Mouse (Mus musculus) MEL (cell line): ENCODE data around the gene Msantd2. TPM values are rescaled to one million over a fixed set of nuclear protein-coding genes. Genes with fewer than 3 reads are reported as not detected.

Experiments
- DNase-seq: peaks from one replicate; pipeline ENCODE4 v3.0.0; 2011; ENCODE audit warnings: low read depth, low spot score
- H3K27ac ChIP-seq: 2 replicates; pipeline ENCODE4 v1.5.1; 2012; ENCODE audit warnings: low read depth, mild to moderate bottlenecking, control low read depth, low read length, moderate library complexity; ENCODE audit not compliant: control insufficient read depth
- H3K27me3 ChIP-seq, 2 experiments: fragments of 150-350 bp in 1 of 2; sonication (generic) in 1 of 2; 2 replicates each; pipeline ENCODE4 v1.6.1; 2012; ENCODE audit warnings: low read length in 2 of 2, mild to moderate bottlenecking in 2 of 2, improper control_type of control experiment in 1 of 2, moderate library complexity in 1 of 2; ENCODE audit not compliant: insufficient read depth in 2 of 2, control insufficient read depth in 1 of 2
- H3K36me3 ChIP-seq, 2 experiments: 2 replicates each; pipeline ENCODE4 v1.6.1; 2012 to 2014; ENCODE audit warnings: low read length in 2 of 2, improper control_type of control experiment in 1 of 2, inconsistent platforms in 1 of 2, mild to moderate bottlenecking in 1 of 2; ENCODE audit not compliant: insufficient read depth in 2 of 2, control insufficient read depth in 1 of 2
- H3K4me1 ChIP-seq, 2 experiments: fragments of 150-350 bp in 1 of 2; sonication (generic) in 1 of 2; 2 replicates each; pipeline ENCODE4 v1.6.1; 2012; ENCODE audit warnings: low read length in 2 of 2, improper control_type of control experiment in 1 of 2, mild to moderate bottlenecking in 1 of 2; ENCODE audit not compliant: insufficient read depth in 2 of 2, control insufficient read depth in 1 of 2
- H3K4me3 ChIP-seq, 2 experiments: fragments of 150-350 bp in 1 of 2; sonication (generic) in 1 of 2; 2 replicates each; pipeline ENCODE4 v1.5.1; 2012; ENCODE audit warnings: low read depth in 2 of 2, low read length in 2 of 2, mild to moderate bottlenecking in 2 of 2, moderate library complexity in 2 of 2, control low read depth in 1 of 2, improper control_type of control experiment in 1 of 2; ENCODE audit not compliant: control insufficient read depth in 1 of 2, insufficient read depth in 1 of 2
- H3K79me2 ChIP-seq: 2 replicates; pipeline ENCODE4 v1.6.1; 2012; ENCODE audit warnings: mild to moderate bottlenecking, low read length, moderate library complexity; ENCODE audit not compliant: control insufficient read depth, poor library complexity, insufficient read depth
- H3K9ac ChIP-seq: 2 replicates; pipeline ENCODE4 v1.6.1; 2012; ENCODE audit warnings: low read depth, mild to moderate bottlenecking, control low read depth, low read length, moderate library complexity; ENCODE audit not compliant: control insufficient read depth, poor library complexity, severe bottlenecking
- H3K9me3 ChIP-seq: fragments of 150-350 bp; sonication (generic); replicated peaks from 2 replicates; pipeline ENCODE4 v1.6.1; 2012; ENCODE audit warnings: mild to moderate bottlenecking, low read length, improper control_type of control experiment, moderate library complexity; ENCODE audit not compliant: insufficient read depth
- BHLHE40 ChIP-seq: IDR thresholded peaks from 2 replicates; pipeline ENCODE4 v1.6.1; 2012; ENCODE audit warnings: low read depth, mild to moderate bottlenecking, inconsistent platforms, low read length, improper control_type of control experiment, borderline replicate concordance
- CHD1 ChIP-seq: IDR thresholded peaks from 2 replicates; pipeline ENCODE4 v1.6.1; 2012; ENCODE audit warnings: low read depth, mild to moderate bottlenecking, inconsistent platforms, low read length, improper control_type of control experiment
- CHD2 ChIP-seq: IDR thresholded peaks from 2 replicates; pipeline ENCODE4 v1.6.1; 2011; ENCODE audit warnings: low read length, improper control_type of control experiment
- CTCF ChIP-seq, 3 experiments: IDR thresholded peaks in 2 of 3; conservative IDR thresholded peaks in 1 of 3; 2 replicates each; pipeline ENCODE4 v1.5.1; 2011 to 2012; ENCODE audit warnings: low read length in 3 of 3, low read depth in 2 of 3, mild to moderate bottlenecking in 2 of 3, improper control_type of control experiment in 1 of 3, inconsistent platforms in 1 of 3, mixed read lengths in 1 of 3, moderate library complexity in 1 of 3; ENCODE audit not compliant: control insufficient read depth in 1 of 3, insufficient read depth in 1 of 3, poor library complexity in 1 of 3, severe bottlenecking in 1 of 3
- ELF1 ChIP-seq: IDR thresholded peaks from 2 replicates; pipeline ENCODE4 v1.6.1; 2014; ENCODE audit warnings: low read depth, mild to moderate bottlenecking, inconsistent platforms, low read length, improper control_type of control experiment, moderate library complexity
- JUND ChIP-seq: IDR thresholded peaks from 2 replicates; pipeline ENCODE4 v1.6.1; 2011; ENCODE audit warnings: low read depth, mild to moderate bottlenecking, improper control_type of control experiment, low read length
- MAFK ChIP-seq: IDR thresholded peaks from 2 replicates; pipeline ENCODE4 v1.6.1; 2011; ENCODE audit warnings: low read depth, mild to moderate bottlenecking, low read length, improper control_type of control experiment, borderline replicate concordance
- MAX ChIP-seq: IDR thresholded peaks from 2 replicates; pipeline ENCODE4 v1.6.1; 2011; ENCODE audit warnings: low read length, improper control_type of control experiment
- MEF2A ChIP-seq: IDR thresholded peaks from 2 replicates; pipeline ENCODE4 v1.6.1; 2014; ENCODE audit warnings: low read depth, mild to moderate bottlenecking, inconsistent platforms, low read length, improper control_type of control experiment; ENCODE audit not compliant: poor library complexity, insufficient replicate concordance, severe bottlenecking; ENCODE audit errors: extremely low read depth
- POLR2AphosphoS2 ChIP-seq: IDR thresholded peaks from 2 replicates; pipeline ENCODE4 v1.6.1; 2011; ENCODE audit warnings: low read length, improper control_type of control experiment
- RAD21 ChIP-seq: IDR thresholded peaks from 2 replicates; pipeline ENCODE4 v1.6.1; 2011; ENCODE audit warnings: mild to moderate bottlenecking, low read depth, low read length, improper control_type of control experiment
- RCOR1 ChIP-seq: IDR thresholded peaks from 2 replicates; pipeline ENCODE4 v1.6.1; 2012; ENCODE audit warnings: low read depth, mild to moderate bottlenecking, inconsistent platforms, low read length, improper control_type of control experiment
- SIN3A ChIP-seq: IDR thresholded peaks from 2 replicates; pipeline ENCODE4 v1.6.1; 2012; ENCODE audit warnings: low read length, improper control_type of control experiment, inconsistent platforms
- SMC3 ChIP-seq: IDR thresholded peaks from 2 replicates; pipeline ENCODE4 v1.6.1; 2011; ENCODE audit warnings: low read depth, low read length, improper control_type of control experiment
- TAL1 ChIP-seq: IDR thresholded peaks from 2 replicates; pipeline ENCODE4 v1.6.1; 2012; ENCODE audit warnings: mild to moderate bottlenecking, inconsistent platforms, low read length, moderate library complexity, mixed read lengths
- TCF12 ChIP-seq: IDR thresholded peaks from 2 replicates; pipeline ENCODE4 v1.6.1; 2014; ENCODE audit warnings: low read depth, mild to moderate bottlenecking, inconsistent platforms, low read length, improper control_type of control experiment, moderate library complexity
- UBTF ChIP-seq: IDR thresholded peaks from 2 replicates; pipeline ENCODE4 v1.6.1; 2012; ENCODE audit warnings: low read depth, mild to moderate bottlenecking, inconsistent platforms, low read length, improper control_type of control experiment, moderate library complexity, borderline replicate concordance; ENCODE audit not compliant: insufficient read depth
- USF2 ChIP-seq, 2 experiments: IDR thresholded peaks; 2 replicates each; pipeline ENCODE4 v1.6.1; 2011 to 2012; ENCODE audit warnings: improper control_type of control experiment in 2 of 2, low read length in 2 of 2, borderline replicate concordance in 1 of 2, inconsistent platforms in 1 of 2, low read depth in 1 of 2, mild to moderate bottlenecking in 1 of 2; ENCODE audit not compliant: insufficient read depth in 1 of 2
- polyA plus RNA-seq, 2 experiments: library from polyadenylated mRNA; stranded (reverse) in 1 of 2; unstranded in 1 of 2; fragments of >175 nt in 1 of 2; fragments of >200 nt in 1 of 2; gene quantifications; 2 replicates each; pipeline versions ENCODE4 v1.2.1 to v1.2.4; 2012; ENCODE audit warnings: low replicate concordance in 2 of 2, low read depth in 1 of 2; ENCODE audit not compliant: insufficient read length in 2 of 2, insufficient read depth in 1 of 2, missing spikeins in 1 of 2
- total RNA-seq: library from RNA; depleted of rRNA; stranded (reverse); fragments of 300-350 nt; gene quantifications from 2 replicates; pipeline ENCODE4 v1.2.3, GENCODE M21; 2012

The Msantd2 gene
- total and polyA plus RNA-seq, 3 experiments, result 15.5 to 26.2 TPM; not detected in 1

DNA sequence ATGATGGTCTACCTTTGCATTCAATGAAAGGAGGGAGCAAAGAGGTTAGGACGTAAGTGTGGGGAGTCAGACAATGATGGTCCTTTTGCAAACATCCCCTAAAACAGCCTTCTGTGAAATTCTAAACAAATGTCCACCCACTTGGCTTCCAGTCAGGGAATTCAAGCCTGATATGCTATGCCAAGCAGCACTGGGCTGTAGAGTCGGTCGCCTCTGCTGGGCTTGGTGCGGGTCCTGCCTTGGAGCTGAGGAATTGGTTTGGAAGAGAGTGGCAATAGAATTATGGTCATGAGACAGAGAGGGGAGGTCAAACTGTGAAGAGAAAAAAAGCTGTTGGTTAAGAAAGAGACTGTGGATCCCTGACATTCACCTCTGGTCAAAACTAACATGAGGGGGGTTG is 35.8 kb upstream of the Msantd2 start:
- H3K79me2 ChIP-seq, result no peaks in the 10 kb centered on the region
- no peaks in the 10 kb centered on the region; a peak in 1 of 4 replicates for H3K36me3 ChIP-seq
- peaks cover 13 to 24% of the 10 kb centered on the region in 2 experiments for H3K27me3 ChIP-seq
- H3K4me1 ChIP-seq, result no peaks in the 10 kb centered on the region
- H3K9ac ChIP-seq, result no peak overlapping the region
- no peak for DNase-seq
- H3K9me3 ChIP-seq, result no peaks in the 10 kb centered on the region
- TF ChIP-seq UBTF, result no peak
- TF ChIP-seq TCF12, result no peak
- TF ChIP-seq CTCF (IDR thresholded peaks at IDR 0.05 in 2 of 3, conservative IDR thresholded peaks at IDR 0.05 in 1 of 3; ENCODE audit: control insufficient read depth in 1 of 3, insufficient read depth in 1 of 3, low read depth in 2 of 3, low read length in 3 of 3, poor library complexity in 1 of 3, severe bottlenecking in 1 of 3), result no peak
- TF ChIP-seq BHLHE40, result no peak
- no peak for TF ChIP-seq JUND
- TF ChIP-seq RCOR1, result no peak
- no peak for TF ChIP-seq POLR2AphosphoS2
- no peak for TF ChIP-seq RAD21
- no peak for TF ChIP-seq MEF2A
- H3K27ac ChIP-seq, result no peak overlapping the region
- H3K4me3 ChIP-seq, result no peak overlapping the region

DNA sequence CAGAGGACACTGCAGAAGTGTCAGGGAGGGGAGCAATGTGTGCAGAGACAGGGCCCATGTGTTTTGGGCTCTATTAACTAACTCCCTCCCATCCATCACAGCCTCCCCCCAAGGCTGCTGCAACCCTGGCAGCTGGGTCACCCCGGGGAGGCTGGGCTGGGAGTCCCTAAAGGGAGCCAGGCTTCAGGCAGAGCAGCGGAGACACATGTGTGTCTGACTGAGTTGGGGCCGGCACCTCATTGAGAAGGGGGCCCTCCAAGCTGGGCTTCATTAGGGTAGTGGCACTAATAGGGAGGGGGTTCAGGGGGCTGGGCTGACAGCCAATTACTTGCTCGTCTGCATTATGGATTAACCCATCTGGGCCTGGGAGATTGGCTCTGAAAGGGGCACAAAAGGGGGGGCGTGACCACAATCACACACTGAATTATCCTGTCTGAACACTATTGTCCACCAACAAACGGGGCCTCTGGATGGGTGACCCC is 35.1 kb upstream of the Msantd2 start:
- TF ChIP-seq UBTF (no peak), TAL1 (no peak), SMC3 (no peak)
- no peak for DNase-seq
- Histone ChIP-seq H3K4me3 (no peak overlapping the region), H3K79me2 (no peaks in the 10 kb centered on the region), H3K9ac (no peak overlapping the region), H3K9me3 (no peaks in the 10 kb centered on the region), H3K36me3 (no peaks in the 10 kb centered on the region; a peak in 1 of 4 replicates), H3K27ac (no peak overlapping the region), H3K4me1 (no peaks in the 10 kb centered on the region), H3K27me3 (peaks cover 15 to 25% of the 10 kb centered on the region in 2 experiments)

DNA sequence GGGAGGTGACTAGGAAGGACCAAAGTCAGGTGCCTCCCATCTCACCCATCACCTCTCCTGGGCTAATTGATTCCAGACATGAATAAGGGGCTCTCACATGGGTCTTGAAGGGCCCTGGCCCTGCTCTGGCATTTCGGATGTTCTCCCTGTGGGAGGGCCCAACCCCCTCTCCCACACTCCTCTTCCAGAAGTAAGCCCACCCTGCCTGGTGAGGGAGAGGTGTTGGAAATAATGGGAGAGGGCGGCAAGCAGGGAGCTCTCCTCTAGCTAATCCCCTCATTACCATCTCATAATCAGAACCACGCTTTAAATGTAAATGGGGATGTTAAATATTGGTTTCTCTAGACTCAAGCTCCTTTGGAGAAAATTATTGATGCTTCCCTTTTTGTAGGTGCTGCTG is 34.1 kb upstream of the Msantd2 start:
- TF ChIP-seq MAX (no peak), CHD2 (no peak), MAFK (no peak), ELF1 (no peak), CHD1 (no peak), SIN3A (no peak), SMC3 (no peak), USF2 (IDR thresholded peaks at IDR 0.05; ENCODE audit: borderline replicate concordance in 1 of 2, insufficient read depth in 1 of 2, low read depth in 1 of 2, low read length in 2 of 2) (no peak), MEF2A (no peak)
- no peaks in the 10 kb centered on the region; a peak in 1 of 4 replicates for H3K36me3 ChIP-seq
- H3K27me3 ChIP-seq, result peaks cover 15 to 23% of the 10 kb centered on the region in 2 experiments
- no peaks in the 10 kb centered on the region for H3K4me1 ChIP-seq
- no peak overlapping the region for H3K4me3 ChIP-seq
- H3K79me2 ChIP-seq, result no peaks in the 10 kb centered on the region
- no peak overlapping the region for H3K27ac ChIP-seq
- no peak for DNase-seq
- no peak overlapping the region for H3K9ac ChIP-seq
- H3K9me3 ChIP-seq, result no peaks in the 10 kb centered on the region
